In the genomic region with DNA sequence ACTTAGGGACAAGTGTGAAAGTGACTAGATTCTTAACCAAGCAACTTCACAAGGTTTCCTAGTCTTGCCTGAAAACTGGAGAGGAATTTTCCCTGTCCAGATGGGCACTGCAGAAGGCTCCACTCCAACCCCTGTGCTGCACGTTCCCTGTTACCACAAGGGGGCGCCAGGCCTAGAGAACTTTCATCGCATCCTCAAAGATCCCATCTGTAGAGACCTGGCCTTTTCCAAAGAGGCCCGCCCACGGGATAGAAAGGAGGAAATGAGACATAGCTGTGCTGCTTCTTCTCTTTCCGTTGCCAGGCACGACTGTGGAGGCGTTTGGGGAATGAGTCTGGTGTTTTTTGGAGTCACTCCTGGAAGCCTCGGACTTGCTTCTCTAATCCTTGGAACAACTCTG, we compare ENCODE assay signal across 8 mouse cellular contexts.
DNase-seq lines count a peak whose midpoint lies in the region; ATAC-seq lines count a peak whose summit lies in the region.

No protein-coding gene starts in this region.

- no peaks in the 10 kb centered on the region for H3K9me3 ChIP-seq in forebrain, embryonic 10.5 days
- no peaks in the 10 kb centered on the region for H3K9me3 ChIP-seq in forebrain, embryonic 15.5 days
- no peaks in the 10 kb centered on the region for H3K9me3 ChIP-seq in embryonic facial prominence, embryonic 11.5 days (replicated peaks; ENCODE audit: control insufficient read depth, low read length)

- no peak overlapping the region for H3K27ac ChIP-seq in forebrain, embryonic 10.5 days
- H3K27ac ChIP-seq in forebrain, embryonic 15.5 days (replicated peaks), result no peak overlapping the region
- no peak overlapping the region for H3K27ac ChIP-seq in embryonic facial prominence, embryonic 11.5 days (replicated peaks; ENCODE audit: low read depth, low read length)

- peak; percentile 35 for DNase-seq in forebrain, embryonic 10.5 days (ENCODE audit: extremely low spot score, low spot score)
- DNase-seq in adipocyte (ENCODE audit: low spot score), result peak; percentile 63
- peak; percentile 70 for DNase-seq in embryonic facial prominence, embryonic 11.5 days (ENCODE audit: low spot score)
- peak; percentile 78 for DNase-seq in heart, postnatal 4 days
- DNase-seq in left cerebral cortex, postnatal 4 days, result peak; percentile 58
- peak; percentile 0 to 9 for DNase-seq in natural killer cell, adult 2 months (ENCODE audit: low spot score in 2 of 2)
- peak; percentile 85 for DNase-seq in testis, postnatal 10 days (ENCODE audit: low spot score)

- H3K4me3 ChIP-seq in forebrain, embryonic 10.5 days, result no peak overlapping the region
- no peak overlapping the region for H3K4me3 ChIP-seq in forebrain, embryonic 15.5 days
- H3K4me3 ChIP-seq in embryonic facial prominence, embryonic 11.5 days (ENCODE audit: low read depth, low read length), result no peak overlapping the region

- intact Hi-C loops in left cerebral cortex, postnatal 4 days (cut with DNase I), result no loop called here

- no peak overlapping the region for H3K9ac ChIP-seq in forebrain, embryonic 15.5 days (replicated peaks)
- no peak overlapping the region for H3K9ac ChIP-seq in embryonic facial prominence, embryonic 11.5 days (replicated peaks; ENCODE audit: low read length)

- no peaks in the 10 kb centered on the region for H3K4me1 ChIP-seq in forebrain, embryonic 10.5 days
- H3K4me1 ChIP-seq in forebrain, embryonic 15.5 days, result no peaks in the 10 kb centered on the region
- H3K4me1 ChIP-seq in embryonic facial prominence, embryonic 11.5 days (ENCODE audit: control insufficient read depth, insufficient read depth, low read length), result no peaks in the 10 kb centered on the region

- no peak for ATAC-seq in forebrain, embryonic 15.5 days (replicated peaks)
- ATAC-seq in embryonic facial prominence, embryonic 11.5 days (replicated peaks; ENCODE audit: insufficient number of reproducible peaks, low FRiP score, low TSS enrichment, low read depth), result no peak

- H3K36me3 ChIP-seq in forebrain, embryonic 10.5 days (replicated peaks), result no peaks in the 10 kb centered on the region
- no peaks in the 10 kb centered on the region for H3K36me3 ChIP-seq in forebrain, embryonic 15.5 days
- H3K36me3 ChIP-seq in embryonic facial prominence, embryonic 11.5 days (replicated peaks; ENCODE audit: control insufficient read depth, insufficient read depth, low read depth, low read length), result no peaks in the 10 kb centered on the region

- no peak overlapping the region for H3K4me2 ChIP-seq in forebrain, embryonic 15.5 days (replicated peaks)
- no peak overlapping the region for H3K4me2 ChIP-seq in embryonic facial prominence, embryonic 11.5 days (ENCODE audit: low read depth, low read length)

- no peaks in the 10 kb centered on the region for H3K27me3 ChIP-seq in forebrain, embryonic 10.5 days (ENCODE audit: poor library complexity, severe bottlenecking)
- H3K27me3 ChIP-seq in forebrain, embryonic 15.5 days, result no peaks in the 10 kb centered on the region
- no peaks in the 10 kb centered on the region for H3K27me3 ChIP-seq in embryonic facial prominence, embryonic 11.5 days (ENCODE audit: control insufficient read depth, insufficient read depth, low read length)

- WGBS in forebrain, embryonic 10.5 days, result 25% methylated on average over 9 of the region's 9 CpGs
- 28% methylated on average over 9 of the region's 9 CpGs for WGBS in forebrain, embryonic 15.5 days
- 26% methylated on average over 9 of the region's 9 CpGs for WGBS in embryonic facial prominence, embryonic 11.5 days

Comparison
In these comparisons a context has a peak if more than half of its experiments do, and no peak if none do; other contexts are left out.
1. DNase-seq: peak in every context shown above with its lines; median percentile 85 in testis, postnatal 10 days; 78 in heart, postnatal 4 days; 70 in embryonic facial prominence, embryonic 11.5 days; 63 in adipocyte; 58 in left cerebral cortex, postnatal 4 days; 35 in forebrain, embryonic 10.5 days; 4 in natural killer cell, adult 2 months.